Mouse (Mus musculus): ENCODE results near the gene Ing1. TPM values are rescaled to one million over a fixed set of nuclear protein-coding genes. Genes with fewer than 3 reads are reported as not detected.
A peak's percentile ranks its signal among the peaks of the same experiment; 100 is the strongest.
"Not testable (repeated sequence)": the region's sequence is repeated elsewhere in the genome, so short reads cannot be mapped to it uniquely, and the experiment has no call there.

The Ing1 gene
- polyA plus RNA-seq, 1 experiment from 2014 or later, result 28.3 TPM

GRCm38 (mm10) chr8:11550281-11550948, 5.0 kb upstream of the Ing1 start, which contains the start of gene Cars2:
Gene Cars2, minus strand, starts transcription at chr8:11550783.
- H3K4me2 ChIP-seq, result peak within 1 kb of the TSS; percentile 80
- peak within 1 kb of the TSS; percentile 95 for H3K27ac ChIP-seq
- WGBS, result under 1% methylated on average over 53 of the region's 53 CpGs
- H3K4me3 ChIP-seq, result peak within 1 kb of the TSS; percentile 83
- H3K9ac ChIP-seq, result peak within 1 kb of the TSS; percentile 92
- no peaks in the 10 kb centered on the region for H3K9me3 ChIP-seq (replicated peaks)
- H3K36me3 ChIP-seq, result 0 out of 2 replicates have a peak, but pooled peaks cover 7% of the 10 kb centered on the region
- H3K27me3 ChIP-seq, result no peaks in the 10 kb centered on the region
- ATAC-seq (replicated peaks; ENCODE audit: insufficient number of reproducible peaks, insufficient read depth, low FRiP score, low read depth), result peak; percentile 74
- peaks cover 25% of the 10 kb centered on the region for H3K4me1 ChIP-seq (replicated peaks)

- not testable (repeated sequence) for ATAC-seq (replicated peaks; ENCODE audit: insufficient number of reproducible peaks, insufficient read depth, low FRiP score, low read depth); H3K9me3 ChIP-seq (replicated peaks); H3K27ac ChIP-seq; H3K9ac ChIP-seq; H3K27me3 ChIP-seq; H3K36me3 ChIP-seq; H3K4me3 ChIP-seq; H3K4me2 ChIP-seq
- 83% methylated on average over 4 of the region's 4 CpGs for WGBS
- peaks cover 25% of the 10 kb centered on the region for H3K4me1 ChIP-seq (replicated peaks)
Observed at GRCm38 (mm10) chr8:11551497-11551896, 3.9 kb upstream of the Ing1 start.

- no peak for ATAC-seq (replicated peaks; ENCODE audit: insufficient number of reproducible peaks, insufficient read depth, low FRiP score, low read depth)
- no peaks in the 10 kb centered on the region for H3K9me3 ChIP-seq (replicated peaks)
- H3K27ac ChIP-seq, result no peak overlapping the region
- H3K4me3 ChIP-seq, result no peak overlapping the region
- H3K27me3 ChIP-seq, result no peaks in the 10 kb centered on the region
- 78% methylated on average over 10 of the region's 10 CpGs for WGBS
- H3K36me3 ChIP-seq, result 0 out of 2 replicates have a peak, but pooled peaks cover 1% of the 10 kb centered on the region
- H3K4me2 ChIP-seq, result no peak overlapping the region
- peaks cover 25% of the 10 kb centered on the region for H3K4me1 ChIP-seq (replicated peaks)
- no peak overlapping the region for H3K9ac ChIP-seq
Observed at GRCm38 (mm10) chr8:11552390-11552789, 3.0 kb upstream of the Ing1 start.

- H3K4me1 ChIP-seq (replicated peaks), result peaks cover 30% of the 10 kb centered on the region
- H3K4me3 ChIP-seq, result peak overlapping the region; percentile 98
- H3K27ac ChIP-seq, result peak overlapping the region; percentile 100
- H3K9ac ChIP-seq, result peak overlapping the region; percentile 97
- H3K4me2 ChIP-seq, result peak overlapping the region; percentile 91
- H3K27me3 ChIP-seq, result no peaks in the 10 kb centered on the region
- H3K36me3 ChIP-seq, result 0 out of 2 replicates have a peak, but pooled peaks cover 2% of the 10 kb centered on the region
- ATAC-seq (replicated peaks; ENCODE audit: insufficient number of reproducible peaks, insufficient read depth, low FRiP score, low read depth), result peak; percentile 88
- under 1% methylated on average over 99 of the region's 103 CpGs for WGBS
- no peaks in the 10 kb centered on the region for H3K9me3 ChIP-seq (replicated peaks)
Observed at GRCm38 (mm10) chr8:11555720-11556591, 585 bp downstream of the Ing1 start.

- peak overlapping the region; percentile 97 for H3K9ac ChIP-seq
- peaks cover 27% of the 10 kb centered on the region for H3K4me1 ChIP-seq (replicated peaks)
- no peaks in the 10 kb centered on the region for H3K27me3 ChIP-seq
- no peaks in the 10 kb centered on the region for H3K9me3 ChIP-seq (replicated peaks)
- H3K36me3 ChIP-seq, result peaks cover 9% of the 10 kb centered on the region
- under 1% methylated on average over 81 of the region's 85 CpGs for WGBS
- H3K4me3 ChIP-seq, result peak overlapping the region; percentile 98
- ATAC-seq (replicated peaks; ENCODE audit: insufficient number of reproducible peaks, insufficient read depth, low FRiP score, low read depth), result no peak
- H3K27ac ChIP-seq, result peak overlapping the region; percentile 100
- H3K4me2 ChIP-seq, result peak overlapping the region; percentile 91
Observed at GRCm38 (mm10) chr8:11556691-11557423, 1.5 kb downstream of the Ing1 start.

GRCm38 (mm10) chr8:11557424-11557767, 2.0 kb downstream of the Ing1 start:
- no peak for ATAC-seq (replicated peaks; ENCODE audit: insufficient number of reproducible peaks, insufficient read depth, low FRiP score, low read depth)

GRCm38 (mm10) chr8:11557768-11558629, 2.6 kb downstream of the Ing1 start:
- no peaks in the 10 kb centered on the region for H3K9me3 ChIP-seq (replicated peaks)
- peak overlapping the region; percentile 100 for H3K27ac ChIP-seq
- H3K36me3 ChIP-seq, result peaks cover 14% of the 10 kb centered on the region
- ATAC-seq (replicated peaks; ENCODE audit: insufficient number of reproducible peaks, insufficient read depth, low FRiP score, low read depth), result peak; percentile 77
- peak overlapping the region; percentile 97 for H3K9ac ChIP-seq
- peaks cover 27% of the 10 kb centered on the region for H3K4me1 ChIP-seq (replicated peaks)
- under 1% methylated on average over 66 of the region's 67 CpGs for WGBS
- H3K27me3 ChIP-seq, result no peaks in the 10 kb centered on the region
- H3K4me3 ChIP-seq, result peak overlapping the region; percentile 98
- peak overlapping the region; percentile 91 for H3K4me2 ChIP-seq

More at GRCm38 (mm10) chr8:11557424-11557767, 2.0 kb downstream of the Ing1 start:
- peaks cover 14% of the 10 kb centered on the region for H3K36me3 ChIP-seq
- H3K27me3 ChIP-seq, result no peaks in the 10 kb centered on the region
- peak overlapping the region; percentile 97 for H3K9ac ChIP-seq
- WGBS, result 0% methylated on average over 32 of the region's 32 CpGs
- peak overlapping the region; percentile 91 for H3K4me2 ChIP-seq
- H3K9me3 ChIP-seq (replicated peaks), result no peaks in the 10 kb centered on the region
- H3K27ac ChIP-seq, result peak overlapping the region; percentile 100
- peak overlapping the region; percentile 98 for H3K4me3 ChIP-seq
- peaks cover 27% of the 10 kb centered on the region for H3K4me1 ChIP-seq (replicated peaks)

- Histone ChIP-seq H3K4me3 (peak overlapping the region; percentile 98), H3K9me3 (replicated peaks) (no peaks in the 10 kb centered on the region), H3K4me1 (replicated peaks) (peaks cover 17% of the 10 kb centered on the region), H3K9ac (peak overlapping the region; percentile 68; the same call in 1 of the 2 replicates), H3K27ac (no peak overlapping the region), H3K36me3 (peaks cover 19% of the 10 kb centered on the region), H3K4me2 (peak overlapping the region; percentile 59), H3K27me3 (no peaks in the 10 kb centered on the region)
- WGBS, result 54% methylated on average over 3 of the region's 3 CpGs
- ATAC-seq (replicated peaks; ENCODE audit: insufficient number of reproducible peaks, insufficient read depth, low FRiP score, low read depth), result no peak
Observed at GRCm38 (mm10) chr8:11559511-11559910, 4.1 kb downstream of the Ing1 start.

- Histone ChIP-seq H3K9me3 (replicated peaks) (no peaks in the 10 kb centered on the region), H3K36me3 (peaks cover 25% of the 10 kb centered on the region), H3K4me1 (replicated peaks) (peaks cover 21% of the 10 kb centered on the region), H3K4me2 (no peak overlapping the region), H3K4me3 (no peak overlapping the region), H3K27me3 (no peaks in the 10 kb centered on the region), H3K9ac (no peak overlapping the region), H3K27ac (no peak overlapping the region)
- ATAC-seq (replicated peaks; ENCODE audit: insufficient number of reproducible peaks, insufficient read depth, low FRiP score, low read depth), result no peak
- WGBS, result 75% methylated on average over 9 of the region's 9 CpGs
Observed at GRCm38 (mm10) chr8:11560220-11560619, 4.8 kb downstream of the Ing1 start.

GRCm38 (mm10) chr8:11564236-11564635, 8.9 kb downstream of the Ing1 start:
- Histone ChIP-seq H3K36me3 (peaks cover 36% of the 10 kb centered on the region), H3K4me3 (no peak overlapping the region), H3K27ac (no peak overlapping the region), H3K9ac (no peak overlapping the region), H3K27me3 (no peaks in the 10 kb centered on the region), H3K4me1 (replicated peaks) (peaks cover 15% of the 10 kb centered on the region), H3K9me3 (replicated peaks) (no peaks in the 10 kb centered on the region), H3K4me2 (no peak overlapping the region)
- ATAC-seq (replicated peaks; ENCODE audit: insufficient number of reproducible peaks, insufficient read depth, low FRiP score, low read depth), result no peak
- 91% methylated on average over 5 of the region's 5 CpGs for WGBS

Measured in heart, embryonic 15.5 days (tissue).